Mouse (Mus musculus) gonadal fat pad, adult 2 months (tissue): ENCODE results near the gene Trmt10a. TPM values are rescaled to one million over a fixed set of nuclear protein-coding genes. Genes with fewer than 3 reads are reported as not detected.

Experiments
- DNase-seq: peaks from one replicate; pipeline ENCODE4 v3.0.0-alpha.2; 2012; ENCODE audit warnings: low read depth
- polyA plus RNA-seq: library from polyadenylated mRNA; depleted of rRNA; stranded (reverse); fragments of >200 nt; gene quantifications from 2 replicates; pipeline ENCODE4 v1.2.3, GENCODE M21; 2012; rRNA removed

The Trmt10a gene
- 1.9 and 2.7 TPM in 2 replicates for polyA plus RNA-seq

- peak; percentile 84 for DNase-seq
Measured at GRCm38 (mm10) chr3:138143315-138144059, at the start of gene Trmt10a. Gene Trmt10a (plus strand): TSS chr3:138143448.

- DNase-seq: no peak
Measured at GRCm38 (mm10) chr3:138095301-138095700, 47.9 kb upstream of the Trmt10a start.

- no peak for DNase-seq
Measured at GRCm38 (mm10) chr3:138095718-138096117, 47.5 kb upstream of the Trmt10a start.

GRCm38 (mm10) chr3:138096263-138097028 lies 46.8 kb upstream of the Trmt10a start:
- no peak for DNase-seq

GRCm38 (mm10) chr3:138097718-138098117 lies 45.5 kb upstream of the Trmt10a start:
- DNase-seq: no peak

GRCm38 (mm10) chr3:138101936-138102335 lies 41.3 kb upstream of the Trmt10a start:
- no peak for DNase-seq

- DNase-seq: no peak
Measured at GRCm38 (mm10) chr3:138103690-138104089, 39.6 kb upstream of the Trmt10a start.

GRCm38 (mm10) chr3:138105056-138105455 lies 38.2 kb upstream of the Trmt10a start:
- DNase-seq: no peak

- peak; percentile 75 for DNase-seq
Measured at GRCm38 (mm10) chr3:138106887-138107286, 36.4 kb upstream of the Trmt10a start.

GRCm38 (mm10) chr3:138110910-138111782 lies 32.1 kb upstream of the Trmt10a start:
- no peak for DNase-seq

GRCm38 (mm10) chr3:138114106-138114505 lies 29.1 kb upstream of the Trmt10a start:
- DNase-seq: no peak

- no peak for DNase-seq
Measured at GRCm38 (mm10) chr3:138116871-138117270, 26.4 kb upstream of the Trmt10a start.

- no peak for DNase-seq
Measured at GRCm38 (mm10) chr3:138118392-138118791, 24.9 kb upstream of the Trmt10a start.

GRCm38 (mm10) chr3:138118831-138119230 lies 24.4 kb upstream of the Trmt10a start:
- DNase-seq: no peak

- no peak for DNase-seq
Measured at GRCm38 (mm10) chr3:138119444-138120105, 23.7 kb upstream of the Trmt10a start.

- DNase-seq: no peak
Measured at GRCm38 (mm10) chr3:138121461-138121860, 21.8 kb upstream of the Trmt10a start.

- no peak for DNase-seq
Measured at GRCm38 (mm10) chr3:138123842-138124241, 19.4 kb upstream of the Trmt10a start.

- DNase-seq: no peak
Measured at GRCm38 (mm10) chr3:138129110-138129509, 14.1 kb upstream of the Trmt10a start.

- DNase-seq: no peak
Measured at GRCm38 (mm10) chr3:138130692-138131091, 12.6 kb upstream of the Trmt10a start.

- no peak for DNase-seq
Measured at GRCm38 (mm10) chr3:138131168-138131567, 12.1 kb upstream of the Trmt10a start.

- no peak for DNase-seq
Measured at GRCm38 (mm10) chr3:138133463-138133862, 9.8 kb upstream of the Trmt10a start.
